Mouse (Mus musculus) myocyte (in vitro differentiated cells): ENCODE data around the gene Pbp2.

Experiments used
- MAX ChIP-seq: IDR thresholded peaks from one replicate; pipeline ENCODE4 v1.6.1; 2011; ENCODE audit warnings: low read depth, mild to moderate bottlenecking, control low read depth
- MYOD1 ChIP-seq, 3 experiments: IDR thresholded peaks; one replicate each; pipeline ENCODE4 v1.6.1; 2011; ENCODE audit warnings: control low read depth in 2 of 3, low read depth in 2 of 3, mild to moderate bottlenecking in 2 of 3, moderate library complexity in 1 of 3; ENCODE audit not compliant: insufficient read length in 2 of 3, control insufficient read depth in 1 of 3
- POLR2A ChIP-seq: IDR thresholded peaks from one replicate; pipeline ENCODE4 v1.6.1; 2011; ENCODE audit warnings: low read depth, mild to moderate bottlenecking, control low read depth, moderate library complexity; ENCODE audit not compliant: insufficient read length
- POLR2AphosphoS2 ChIP-seq: IDR thresholded peaks from one replicate; pipeline ENCODE4 v1.6.1; 2011; ENCODE audit warnings: low read depth, control low read depth; ENCODE audit not compliant: insufficient read length
- SRF ChIP-seq: IDR thresholded peaks from one replicate; pipeline ENCODE4 v1.6.1; 2011; ENCODE audit warnings: low read depth; ENCODE audit not compliant: control insufficient read depth, insufficient read length

DNA sequence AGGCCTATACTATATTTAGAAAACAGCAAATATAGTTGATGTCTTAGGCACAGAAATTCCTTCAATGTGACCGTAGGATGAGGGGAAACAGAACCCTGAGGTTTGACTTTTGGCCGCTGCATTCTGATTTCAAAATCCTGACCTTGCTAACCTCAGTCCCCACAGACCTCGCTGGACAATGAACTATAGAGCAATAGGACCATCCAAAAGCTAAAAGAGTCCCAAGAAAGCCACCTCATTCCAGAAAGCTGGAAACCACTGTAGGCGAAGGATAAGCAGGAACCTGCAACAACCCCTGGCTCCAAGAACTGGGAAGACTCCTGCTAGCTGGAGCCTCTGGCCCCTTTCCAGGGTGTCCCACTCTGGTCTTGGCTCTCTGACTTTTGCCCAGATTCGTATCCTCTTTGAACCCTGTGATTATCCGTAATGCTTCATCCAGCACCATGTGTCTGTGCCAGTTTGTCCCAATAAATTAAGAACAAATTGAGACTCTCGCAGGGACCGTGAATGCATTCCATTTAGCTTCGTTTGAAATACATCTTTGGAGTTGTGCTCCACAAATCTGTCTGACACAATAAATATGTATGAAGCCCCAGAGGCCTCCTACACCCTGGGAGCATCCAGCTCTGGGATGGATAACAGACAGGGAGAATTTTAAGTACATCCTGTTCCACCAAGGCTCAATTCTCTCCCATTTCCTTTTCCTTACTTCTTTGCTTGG, 30.3 kb upstream of the Pbp2 start:
- no peak for TF ChIP-seq MAX
- TF ChIP-seq MYOD1 (IDR thresholded peaks at IDR 0.05; ENCODE audit: control insufficient read depth in 1 of 3, insufficient read length in 2 of 3, low read depth in 2 of 3) = no peak
- TF ChIP-seq SRF = no peak
- TF ChIP-seq POLR2AphosphoS2 = no peak
- no peak for TF ChIP-seq POLR2A
